Mouse (Mus musculus) neural tube, postnatal 0 days (tissue): ENCODE data around the gene AC131692.1. TPM values are rescaled to one million over a fixed set of nuclear protein-coding genes. Genes with fewer than 3 reads are reported as not detected.

ENCODE experiments used
- polyA plus RNA-seq: library from polyadenylated mRNA; unstranded; fragments of >200 nt; fragmentation: Nextera tagmentation; extraction: Ambion mirVana; gene quantifications from 2 replicates; pipeline ENCODE4 v1.2.1, GENCODE M21; 2015

AC131692.1 gene
- polyA plus RNA-seq = not detected in 2 replicates

DNA sequence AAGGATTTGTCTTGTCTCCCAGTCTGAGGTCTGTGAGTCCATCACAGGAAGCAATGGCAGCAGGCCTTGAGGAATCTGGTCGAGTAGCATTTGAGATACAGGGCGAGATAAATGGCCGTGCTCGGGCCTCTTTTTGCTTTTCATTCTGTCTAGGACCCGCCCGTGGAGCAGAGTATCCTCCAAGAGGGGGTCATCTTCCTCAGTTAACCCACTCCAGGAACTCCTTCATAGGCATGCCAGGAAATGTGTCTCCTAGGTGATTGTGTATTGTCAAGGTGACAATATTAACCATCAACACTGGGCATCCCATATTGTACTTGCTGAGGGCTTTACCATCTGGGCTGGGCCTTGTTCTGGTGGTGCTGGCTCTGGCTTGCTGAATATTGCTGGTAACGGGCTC lies at the start of gene AC131692.1:
TSS of gene AC131692.1 (plus strand) at position 301 of the 400 bp plus-strand sequence.

DNA sequence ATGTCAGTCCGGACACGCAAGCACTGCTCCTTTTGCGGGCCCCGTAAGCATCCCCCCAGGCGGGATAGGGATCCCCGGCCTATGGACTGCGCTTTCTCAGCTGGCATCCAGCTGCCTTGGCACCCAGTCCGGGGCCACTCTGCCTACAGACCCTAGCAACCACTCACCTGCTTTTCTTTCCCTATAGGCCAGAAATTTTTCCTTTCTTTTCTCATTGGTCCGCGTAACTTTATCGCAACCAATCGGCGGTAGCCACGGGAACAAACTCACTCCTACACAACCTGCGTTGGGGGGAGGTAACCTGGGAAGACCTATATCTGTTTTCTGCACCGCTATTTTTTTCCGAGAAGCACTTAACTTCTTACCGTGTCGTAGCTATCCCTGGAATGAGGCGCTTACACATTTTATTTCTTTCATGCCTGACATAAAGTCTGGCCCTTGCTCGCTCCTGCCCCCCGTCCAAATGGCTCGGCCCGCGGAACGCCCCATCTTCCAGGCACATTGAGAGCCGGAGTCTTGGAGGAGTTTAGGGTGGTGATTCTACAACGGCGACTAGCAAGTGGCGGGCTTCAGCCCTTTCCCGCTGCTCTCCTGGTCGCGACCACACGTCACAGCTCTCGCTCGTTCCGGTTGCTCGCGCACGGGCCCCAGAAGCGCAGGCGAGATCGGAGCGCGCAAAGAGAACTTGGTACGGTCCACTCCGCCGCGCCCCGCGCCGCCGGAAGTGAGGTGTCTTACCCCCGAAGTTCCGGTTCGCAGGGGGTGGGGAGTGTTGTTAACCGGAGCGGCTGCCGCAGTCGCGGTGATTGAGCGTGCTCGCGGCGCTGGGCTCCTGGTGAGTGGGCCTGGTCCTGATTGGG lies 47.7 kb upstream of the AC131692.1 start, which contains the start of gene Syvn1:
TSS of gene Syvn1 (plus strand) at position 283 of the 860 bp plus-strand sequence.

DNA sequence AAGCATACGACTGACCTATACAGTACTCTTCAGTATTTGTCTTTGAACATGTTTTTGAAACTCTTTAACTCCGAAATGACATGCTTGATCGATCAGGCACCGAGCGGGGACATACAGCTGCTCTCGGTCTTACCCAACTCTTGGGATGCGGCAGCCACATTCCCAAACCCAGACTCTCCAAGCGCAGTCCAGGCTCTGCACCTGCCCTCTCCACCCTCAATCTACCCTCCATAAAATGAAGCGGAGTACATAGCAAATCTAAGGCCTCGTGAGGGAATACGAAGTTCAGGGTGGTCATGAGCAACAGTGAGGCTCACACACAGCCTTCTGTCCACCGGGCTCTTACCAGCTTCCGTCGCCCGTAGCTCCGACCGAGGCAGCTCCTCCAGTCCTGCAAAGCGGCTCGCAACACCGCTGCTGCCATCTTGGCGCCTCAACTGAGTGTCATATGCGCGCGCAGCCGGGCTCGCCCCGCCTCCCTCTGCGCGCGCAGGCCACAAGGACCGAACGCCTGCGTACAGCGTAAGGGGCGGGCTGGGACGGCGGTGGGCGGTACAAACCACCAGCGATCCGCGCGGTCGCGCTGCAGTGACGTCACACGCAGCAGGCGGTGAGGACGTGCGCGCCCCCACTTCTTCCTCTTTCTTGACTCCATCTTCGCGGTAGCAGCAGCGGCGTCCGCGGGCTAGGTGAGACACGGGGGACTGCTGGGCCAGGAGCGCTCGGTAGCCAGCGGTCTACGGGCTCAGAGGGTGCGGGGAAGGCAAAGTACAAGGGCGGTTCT lies 36.7 kb upstream of the AC131692.1 start, which contains the start of the genes Mrpl49 and Fau:
TSS of gene Mrpl49 (minus strand) at position 473 of the 784 bp plus-strand sequence.
TSS of gene Fau (plus strand) at position 532 of the 784 bp plus-strand sequence.

DNA sequence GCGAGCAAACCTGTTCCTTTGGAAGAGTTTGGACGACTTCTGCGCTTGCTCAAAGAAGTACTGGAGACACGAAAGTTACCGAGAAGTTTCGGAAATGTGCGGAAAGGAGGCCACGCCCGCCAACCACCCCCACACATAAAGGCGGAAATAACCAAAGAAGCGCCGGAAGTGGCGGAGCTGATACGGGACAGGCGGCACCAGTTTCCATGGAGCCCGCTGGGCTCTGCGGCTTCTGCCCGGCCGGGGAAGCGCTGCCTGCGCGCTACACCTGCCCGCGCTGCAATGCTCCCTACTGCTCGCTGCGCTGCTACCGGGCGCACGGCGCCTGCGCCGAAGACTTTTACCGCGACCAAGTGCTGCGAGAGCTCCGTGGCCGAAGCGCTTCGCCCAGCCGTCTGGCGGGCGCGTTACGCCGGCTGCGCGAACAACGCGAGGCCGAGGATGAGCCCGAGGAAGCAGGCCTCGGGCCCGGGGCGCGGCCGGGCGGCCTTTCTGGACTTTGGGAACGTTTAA lies 33.1 kb upstream of the AC131692.1 start, which contains the start of gene Znhit2:
TSS of gene Znhit2 (plus strand) at position 172 of the 513 bp plus-strand sequence.

DNA sequence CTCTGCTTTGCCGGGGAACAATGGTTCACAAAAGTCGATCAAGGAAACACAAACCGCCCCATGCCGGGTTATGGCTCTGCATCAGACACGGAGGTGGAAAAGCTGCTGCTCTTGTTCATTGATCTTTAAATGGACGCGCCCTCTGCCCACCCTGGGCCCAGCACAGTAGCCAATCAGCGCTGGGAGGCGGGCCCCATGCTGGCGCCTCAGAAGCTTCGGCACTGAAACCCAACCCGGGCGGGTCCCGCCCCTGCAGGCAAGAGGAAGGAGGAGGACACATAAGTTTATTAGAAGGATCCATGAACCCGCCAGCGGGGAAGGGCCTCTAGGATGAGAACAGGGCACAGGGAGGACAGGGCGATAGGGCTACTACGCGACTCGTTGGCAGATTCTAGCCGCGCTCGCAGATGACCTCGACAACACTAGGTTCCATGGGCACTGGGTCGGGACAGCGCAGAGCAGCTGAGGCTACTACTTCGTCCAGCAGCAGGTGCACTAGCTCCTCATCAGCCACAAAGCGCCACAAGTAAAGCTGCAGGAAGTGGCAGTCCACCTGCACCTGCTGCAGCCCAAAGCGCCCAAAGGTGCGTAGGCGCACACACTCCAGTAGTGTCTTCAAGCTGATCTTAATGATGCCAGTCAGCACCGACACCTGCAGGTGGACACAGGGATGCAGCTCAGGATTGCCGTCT lies 26.3 kb upstream of the AC131692.1 start, which contains the start of gene Tm7sf2:
TSS of gene Tm7sf2 (minus strand) at position 650 of the 692 bp plus-strand sequence.

DNA sequence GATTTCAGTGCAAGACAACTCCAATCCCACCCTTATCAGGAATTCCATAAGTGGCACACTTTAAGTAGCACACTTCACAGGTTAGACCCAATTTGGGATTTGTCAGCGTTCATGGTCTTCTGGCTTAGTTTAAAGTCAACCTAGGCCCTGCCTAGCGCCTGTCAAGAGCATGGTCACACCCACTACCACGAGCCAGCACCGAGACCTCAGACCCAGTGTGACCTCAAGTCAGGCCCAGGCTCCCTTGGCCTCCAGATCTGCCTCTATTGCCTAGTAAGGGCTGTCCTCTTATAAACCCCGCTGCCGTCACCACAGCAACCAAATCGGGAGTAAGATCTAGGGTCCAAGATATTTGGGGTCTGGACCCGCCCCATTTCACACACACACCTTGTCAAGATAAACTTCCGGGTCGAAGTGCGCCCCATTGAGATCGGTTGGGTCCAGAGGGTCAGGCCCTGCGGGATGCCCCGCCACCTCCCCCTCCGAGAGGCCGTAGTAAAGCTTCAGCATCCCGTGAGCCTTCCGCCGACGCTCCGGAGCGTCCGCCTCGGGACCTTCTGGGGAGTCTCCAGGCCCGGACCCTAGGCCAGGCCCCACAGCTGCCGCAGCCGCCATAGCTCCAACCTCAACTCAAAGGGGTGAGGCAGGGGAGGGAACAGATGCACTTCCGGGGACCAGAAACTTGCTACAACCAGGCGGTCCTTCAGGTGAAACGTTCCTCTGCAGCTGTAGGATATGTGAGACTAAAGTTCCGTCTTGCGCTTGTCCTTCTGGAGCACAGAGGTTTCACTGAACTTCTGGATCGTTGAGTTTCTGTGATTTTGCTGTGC lies 17.4 kb upstream of the AC131692.1 start, which contains the start of gene Vps51:
TSS of gene Vps51 (minus strand) at position 668 of the 830 bp plus-strand sequence.

DNA sequence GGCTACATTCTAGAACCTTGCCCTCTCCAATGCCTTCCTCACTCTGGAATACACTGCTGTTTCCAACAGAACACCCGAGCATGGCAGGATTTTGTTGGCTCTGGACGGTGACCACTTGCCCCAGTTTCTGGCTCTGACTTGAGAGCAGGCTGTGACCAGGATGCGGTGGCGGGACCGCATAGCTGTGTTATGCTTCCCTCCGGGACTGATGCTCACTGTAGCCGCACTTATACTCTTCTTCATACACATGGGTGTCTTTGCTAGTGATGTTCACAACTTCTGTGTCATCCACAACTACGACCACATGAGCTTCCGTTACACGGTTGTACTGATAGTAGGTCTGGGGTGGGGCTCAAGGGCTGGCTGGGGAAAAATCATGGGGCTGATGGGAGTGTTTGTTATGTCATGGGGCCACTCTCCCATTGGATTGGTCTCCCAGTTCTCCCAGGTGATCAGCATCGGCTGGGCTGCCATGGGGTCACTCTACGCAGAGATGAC lies 14.2 kb upstream of the AC131692.1 start, which contains the start of gene Tmem262:
TSS of gene Tmem262 (plus strand) at position 51 of the 498 bp plus-strand sequence.

DNA sequence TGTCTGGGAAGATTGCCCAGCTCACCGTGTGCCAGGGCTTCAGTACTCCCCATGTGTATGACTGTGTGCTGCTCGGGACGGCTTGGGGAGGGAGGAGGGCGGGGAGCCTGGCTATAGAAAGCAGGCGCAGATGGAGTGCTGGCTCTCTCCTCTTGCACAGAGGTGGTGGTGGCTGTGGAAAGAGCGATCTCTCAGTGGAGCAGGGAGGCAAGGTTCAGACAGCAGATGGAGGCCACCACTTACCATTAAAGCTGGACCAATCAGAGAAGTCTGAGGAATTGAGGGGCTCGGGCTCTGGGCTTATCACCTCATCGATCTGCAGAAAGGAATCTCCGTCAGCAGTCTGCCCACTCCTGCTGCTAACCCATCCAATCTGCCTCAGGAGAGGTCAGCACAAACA lies 12.1 kb upstream of the AC131692.1 start, which contains the start of gene Gm28374:
TSS of gene Gm28374 (minus strand) at position 101 of the 400 bp plus-strand sequence.

DNA sequence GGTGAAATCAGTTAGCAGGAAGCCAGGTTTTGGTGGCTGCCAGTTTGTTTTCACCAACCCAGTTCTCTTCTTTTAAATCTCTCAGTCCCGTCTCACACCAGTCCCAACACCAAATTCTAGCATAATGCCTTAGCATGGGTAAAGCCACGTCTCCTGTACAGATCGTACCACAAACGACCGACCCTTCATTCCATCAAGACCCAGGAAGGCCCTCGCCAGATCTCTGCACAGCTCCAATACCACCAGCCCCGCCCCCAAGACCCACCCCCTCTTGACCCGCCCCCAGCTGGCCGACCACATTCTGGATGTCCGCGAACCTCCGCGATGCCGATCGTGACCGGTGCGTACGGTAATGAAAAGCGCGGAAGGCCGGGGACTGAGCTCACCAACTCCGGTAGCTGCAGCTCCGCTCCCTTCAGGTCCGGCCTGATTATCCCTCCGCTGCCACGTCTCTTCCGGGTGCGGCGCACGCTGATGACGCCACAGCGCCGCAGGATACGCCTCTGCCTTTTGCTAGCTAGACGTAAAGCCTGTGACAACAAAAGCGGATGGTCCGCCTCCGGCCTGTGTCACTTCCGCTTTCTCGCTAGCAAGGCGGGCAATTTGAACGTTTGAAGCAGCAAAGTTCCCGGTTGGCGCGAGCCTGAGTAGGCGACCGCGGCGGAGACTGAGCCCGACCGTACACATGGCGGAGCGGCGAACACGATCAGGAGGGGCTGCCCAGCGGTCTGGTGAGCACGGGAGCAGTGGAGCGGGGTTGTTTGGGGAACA lies 9.6 kb upstream of the AC131692.1 start, which contains the start of the genes Zfpl1 and Cdca5:
TSS of gene Zfpl1 (minus strand) at position 479 of the 771 bp plus-strand sequence.
TSS of gene Cdca5 (plus strand) at position 506 of the 771 bp plus-strand sequence.

DNA sequence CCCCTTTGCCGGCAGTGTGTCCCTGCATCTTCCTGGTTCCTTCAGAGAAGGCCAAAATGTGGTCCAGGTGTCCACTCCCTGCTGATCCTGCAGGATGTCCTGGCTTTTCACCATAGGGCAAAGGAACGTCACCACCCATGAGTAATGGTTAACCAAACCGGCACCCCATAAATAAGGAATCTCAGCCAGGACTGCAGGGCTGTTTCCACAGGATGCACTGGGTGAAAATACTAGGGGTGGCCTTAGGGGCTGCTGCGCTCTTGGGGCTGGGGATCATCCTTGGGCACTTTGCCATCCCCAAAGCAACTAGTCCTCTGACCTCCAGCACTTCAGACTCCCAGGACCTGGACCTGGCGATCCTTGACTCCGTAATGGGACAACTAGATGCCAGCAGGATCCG lies 11.4 kb downstream of the AC131692.1 start, which contains the start of gene Naaladl1:
TSS of gene Naaladl1 (plus strand) at position 197 of the 400 bp plus-strand sequence.

DNA sequence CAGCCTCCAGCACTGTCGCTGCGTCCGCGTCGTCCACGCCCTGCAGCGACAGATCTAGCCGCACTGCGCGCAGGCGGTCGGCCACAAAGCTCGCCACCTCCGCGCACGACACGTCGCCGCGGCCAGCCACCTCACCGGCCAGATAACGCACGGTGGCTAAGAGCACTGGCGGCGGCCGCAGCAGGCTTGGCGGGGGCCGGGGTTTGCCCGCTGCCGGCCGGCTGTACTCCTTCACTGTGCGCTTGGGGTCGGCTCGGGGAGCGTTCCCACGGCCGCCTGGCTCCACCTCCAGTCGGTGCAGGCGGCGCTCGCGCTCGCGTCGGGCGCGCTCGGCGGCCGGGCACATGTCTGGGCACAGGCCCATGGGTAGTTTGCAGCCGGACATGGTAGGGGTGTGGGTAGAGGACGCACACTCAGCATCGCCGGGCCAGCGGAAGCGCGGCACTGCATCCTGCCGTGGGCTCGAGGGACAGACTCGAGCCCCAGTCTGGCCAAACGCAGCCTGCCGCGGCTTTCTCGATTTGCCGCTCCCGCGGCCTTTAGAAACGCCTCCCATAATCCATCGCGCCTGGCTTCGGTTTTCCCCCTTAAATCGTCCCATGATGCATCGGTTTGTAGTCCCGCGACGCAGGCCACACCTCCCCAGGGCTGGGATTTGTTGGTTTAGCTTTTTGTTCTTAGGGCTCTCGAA lies 23.9 kb downstream of the AC131692.1 start, which contains the start of gene Sac3d1:
TSS of gene Sac3d1 (minus strand) at position 665 of the 691 bp plus-strand sequence.

DNA sequence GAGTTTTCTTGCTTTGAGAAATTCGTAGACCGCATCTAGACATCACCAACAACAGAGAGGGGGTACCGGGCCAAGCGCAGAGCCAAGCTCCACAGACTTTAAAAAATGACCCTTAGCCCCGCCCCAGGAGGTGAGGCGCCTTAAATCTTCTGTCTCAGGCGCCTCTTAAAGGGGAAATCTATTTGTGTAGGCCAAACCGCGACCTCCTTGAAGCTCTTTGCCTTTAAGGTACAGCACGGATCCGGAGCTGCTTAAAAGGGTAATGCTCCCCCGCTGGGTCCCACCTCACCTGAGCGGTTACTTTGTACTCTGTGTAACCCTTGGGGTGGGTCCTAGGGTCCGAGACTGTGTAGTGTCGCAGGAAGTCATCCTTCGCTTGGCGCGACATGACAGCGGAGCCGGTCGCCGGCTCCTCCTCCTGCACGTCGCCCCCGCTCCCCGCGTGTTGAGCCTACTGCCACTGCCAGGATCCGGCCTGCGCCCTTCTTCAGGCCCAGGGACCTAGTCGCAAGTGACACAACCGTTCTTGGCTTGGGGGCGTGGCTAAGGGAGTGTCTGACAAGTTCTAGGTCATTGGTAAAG lies 33.6 kb downstream of the AC131692.1 start, which contains the start of gene Snx15:
TSS of gene Snx15 (minus strand) at position 545 of the 582 bp plus-strand sequence.

DNA sequence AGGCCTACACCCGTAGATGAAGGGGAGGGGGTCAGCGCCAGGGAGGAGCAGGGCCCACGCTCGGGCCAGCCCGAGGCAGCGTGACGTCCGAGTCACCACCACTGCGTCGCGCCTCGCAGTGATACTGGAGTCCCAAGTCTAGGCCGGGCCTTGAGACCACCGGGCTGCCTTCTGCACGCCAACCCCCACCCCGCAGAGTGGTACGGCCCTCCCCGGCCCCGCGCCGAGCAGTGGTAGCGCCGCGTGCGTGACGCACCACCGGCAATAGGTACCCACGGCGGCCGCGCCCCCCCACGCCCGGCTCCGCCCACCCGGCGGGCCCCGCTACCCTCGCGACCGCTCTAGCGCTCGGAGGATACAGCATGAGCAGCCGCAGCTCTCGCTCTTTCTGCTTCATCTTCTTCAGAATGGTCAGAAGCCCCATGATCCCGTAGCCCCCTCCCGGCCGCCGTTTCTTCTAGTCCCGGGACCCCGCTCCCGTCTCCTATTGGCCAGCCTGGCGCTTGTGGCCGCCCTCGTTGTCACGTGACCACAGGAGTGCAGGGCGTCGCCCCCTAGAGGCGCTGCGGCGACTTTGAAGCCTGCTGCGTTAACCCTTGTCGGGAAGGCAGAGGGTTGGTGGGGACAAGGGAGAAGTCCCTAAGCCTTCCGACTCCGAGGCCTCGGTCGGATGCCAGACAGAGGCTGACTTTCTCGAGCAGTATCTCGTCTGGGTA lies 46.6 kb downstream of the AC131692.1 start, which contains the start of gene Batf2:
TSS of gene Batf2 (plus strand) at position 306 of the 716 bp plus-strand sequence.

DNA sequence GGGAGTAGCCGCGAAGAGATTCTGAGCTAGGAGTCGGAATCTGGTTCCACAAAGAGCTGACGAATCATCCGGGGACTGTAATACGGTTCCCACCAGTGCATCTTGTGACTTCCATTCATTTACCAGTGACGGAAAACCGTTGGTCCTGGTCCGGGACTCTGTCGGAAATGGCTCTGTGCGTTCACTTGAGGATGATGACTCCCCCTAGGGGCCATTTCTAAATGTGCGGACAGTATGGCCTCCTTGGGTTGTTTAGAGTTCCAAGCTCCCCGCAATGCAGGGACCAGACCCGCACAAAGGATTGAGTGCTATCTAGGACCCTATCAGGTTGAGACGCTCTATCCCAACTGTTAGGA lies 47.2 kb downstream of the AC131692.1 start, which contains the start of gene Arl2:
TSS of gene Arl2 (minus strand) at position 155 of the 356 bp plus-strand sequence.

